Mouse (Mus musculus) liver, embryonic 13.5 days (tissue): ENCODE measurements around the gene Rsph1. TPM values are rescaled to one million over a fixed set of nuclear protein-coding genes. Genes with fewer than 3 reads are reported as not detected.

Experiments used
- ATAC-seq: fragments of 200-750 bp; cut with Nextera tagmentation; 2 replicates; pipeline ENCODE4 v1.8.0; 2017; ENCODE audit warnings: low read depth, mild to moderate bottlenecking, moderate number of reproducible peaks, moderate library complexity
- DNase-seq: peaks from one replicate; pipeline ENCODE4 v3.0.0; 2022
- H3K27ac ChIP-seq: fragments of 300-500 bp; sonication (generic); 2 replicates; pipeline ENCODE4 v1.5.1; 2015; ENCODE audit warnings: moderate library complexity, mild to moderate bottlenecking, inconsistent platforms
- H3K27me3 ChIP-seq: fragments of 300-500 bp; sonication (generic); 2 replicates; pipeline ENCODE4 v1.6.1; 2015; ENCODE audit warnings: mild to moderate bottlenecking, inconsistent platforms
- H3K36me3 ChIP-seq: fragments of 300-500 bp; sonication (generic); 2 replicates; pipeline ENCODE4 v1.6.1; 2015; ENCODE audit warnings: mild to moderate bottlenecking, inconsistent platforms
- H3K4me1 ChIP-seq: fragments of 300-500 bp; sonication (generic); replicated peaks from 2 replicates; pipeline ENCODE4 v1.6.1; 2015; ENCODE audit warnings: inconsistent platforms
- H3K4me2 ChIP-seq: fragments of 300-500 bp; sonication (generic); 2 replicates; pipeline ENCODE4 v1.6.1; 2015; ENCODE audit warnings: inconsistent platforms, mild to moderate bottlenecking, moderate library complexity
- H3K4me3 ChIP-seq: fragments of 300-500 bp; sonication (generic); replicated peaks from 2 replicates; pipeline ENCODE4 v1.5.1; 2015; ENCODE audit warnings: mild to moderate bottlenecking, inconsistent platforms
- H3K9ac ChIP-seq: fragments of 300-500 bp; sonication (generic); 2 replicates; pipeline ENCODE4 v1.6.1; 2015; ENCODE audit warnings: mild to moderate bottlenecking, inconsistent platforms
- H3K9me3 ChIP-seq: fragments of 300-500 bp; sonication (generic); replicated peaks from 2 replicates; pipeline ENCODE4 v1.6.1; 2016; ENCODE audit warnings: inconsistent platforms
- WGBS: fragments of 180-500 bp; shearing (Covaris S2); methylation state at CpG from one replicate; pipeline ENCODE4 v1.1.7; 2015; ENCODE audit not compliant: insufficient replicate concordance; 5-methylcytosine and 5-hydroxymethylcytosine counted together
- polyA plus RNA-seq: library from polyadenylated mRNA; unstranded; fragments of >200 nt; fragmentation: Nextera tagmentation; extraction: Ambion mirVana; gene quantifications from 2 replicates; pipeline ENCODE4 v1.2.1, GENCODE M21; 2015

Rsph1 gene
- 0.19 and 0.20 TPM in 2 replicates for polyA plus RNA-seq

- Histone ChIP-seq H3K36me3 (no peaks in the 10 kb centered on the region), H3K27ac (no peak within 1 kb of the TSS), H3K4me3 (peak within 1 kb of the TSS; percentile 48), H3K4me2 (peak within 1 kb of the TSS; percentile 66), H3K4me1 (peaks cover 22% of the 10 kb centered on the region), H3K27me3 (peaks cover 8% of the 10 kb centered on the region; the same call in 1 of the 2 replicates), H3K9ac (no peak within 1 kb of the TSS), H3K9me3 (no peaks in the 10 kb centered on the region)
- ATAC-seq: peak; percentile 58
- DNase-seq: peak; percentile 53
- WGBS: 10% methylated on average over 44 of the region's 44 CpGs
These were observed at the start of gene Rsph1 for GRCm38 (mm10) chr17:31276922-31277918. Gene Rsph1, minus strand, starts transcription at chr17:31277383.

- Histone ChIP-seq H3K9ac (no peak overlapping the region), H3K27ac (no peak overlapping the region), H3K4me3 (no peak overlapping the region), H3K27me3 (no peaks in the 10 kb centered on the region), H3K4me1 (peaks cover 14% of the 10 kb centered on the region), H3K36me3 (no peaks in the 10 kb centered on the region), H3K9me3 (no peaks in the 10 kb centered on the region), H3K4me2 (no peak overlapping the region)
- WGBS: 51% methylated on average over 9 of the region's 9 CpGs
- no peak for ATAC-seq
- DNase-seq: no peak
These were observed 49.2 kb upstream of the Rsph1 start for GRCm38 (mm10) chr17:31326220-31326852.

GRCm38 (mm10) chr17:31325451-31326219, 48.5 kb upstream of the Rsph1 start:
- Histone ChIP-seq H3K27me3 (no peaks in the 10 kb centered on the region), H3K4me2 (no peak overlapping the region), H3K4me3 (no peak overlapping the region), H3K27ac (no peak overlapping the region), H3K36me3 (no peaks in the 10 kb centered on the region), H3K9me3 (no peaks in the 10 kb centered on the region), H3K9ac (no peak overlapping the region), H3K4me1 (peaks cover 14% of the 10 kb centered on the region)
- DNase-seq (no peak), ATAC-seq (no peak)
- WGBS: 48% methylated on average over 13 of the region's 13 CpGs

GRCm38 (mm10) chr17:31324227-31324626, 47.0 kb upstream of the Rsph1 start:
- 78% methylated on average over 8 of the region's 8 CpGs for WGBS
- Histone ChIP-seq H3K4me3 (no peak overlapping the region), H3K9ac (no peak overlapping the region), H3K9me3 (no peaks in the 10 kb centered on the region), H3K36me3 (no peaks in the 10 kb centered on the region), H3K4me1 (peaks cover 14% of the 10 kb centered on the region), H3K27me3 (no peaks in the 10 kb centered on the region), H3K4me2 (no peak overlapping the region), H3K27ac (no peak overlapping the region)
- ATAC-seq: no peak
- no peak for DNase-seq

GRCm38 (mm10) chr17:31323379-31323778, 46.2 kb upstream of the Rsph1 start:
- DNase-seq: no peak
- 72% methylated on average over 4 of the region's 4 CpGs for WGBS
- Histone ChIP-seq H3K4me3 (no peak overlapping the region), H3K9ac (no peak overlapping the region), H3K27ac (no peak overlapping the region), H3K27me3 (no peaks in the 10 kb centered on the region), H3K9me3 (no peaks in the 10 kb centered on the region), H3K4me2 (no peak overlapping the region), H3K36me3 (no peaks in the 10 kb centered on the region), H3K4me1 (peaks cover 14% of the 10 kb centered on the region)
- ATAC-seq: no peak; the same call in 1 of the 2 replicates

- Histone ChIP-seq H3K9ac (no peak overlapping the region), H3K4me3 (no peak overlapping the region), H3K27ac (no peak overlapping the region), H3K9me3 (no peaks in the 10 kb centered on the region), H3K36me3 (no peaks in the 10 kb centered on the region), H3K4me1 (peaks cover 14% of the 10 kb centered on the region), H3K27me3 (no peaks in the 10 kb centered on the region), H3K4me2 (no peak overlapping the region)
- WGBS: 75% methylated on average over 4 of the region's 4 CpGs
- no peak for DNase-seq
- ATAC-seq: no peak
These were observed 45.3 kb upstream of the Rsph1 start for GRCm38 (mm10) chr17:31322446-31322845.

- ATAC-seq (no peak), DNase-seq (no peak)
- H3K4me2 ChIP-seq: no peak overlapping the region
- 73% methylated on average over 12 of the region's 12 CpGs for WGBS
- no peaks in the 10 kb centered on the region for H3K27me3 ChIP-seq
- no peak overlapping the region for H3K9ac ChIP-seq
- H3K4me3 ChIP-seq: no peak overlapping the region
- no peaks in the 10 kb centered on the region for H3K9me3 ChIP-seq
- peaks cover 22% of the 10 kb centered on the region for H3K4me1 ChIP-seq
- H3K36me3 ChIP-seq: no peaks in the 10 kb centered on the region
- no peak overlapping the region for H3K27ac ChIP-seq
These were observed 44.2 kb upstream of the Rsph1 start for GRCm38 (mm10) chr17:31321425-31321824.

- H3K27ac ChIP-seq: no peak overlapping the region
These were observed 42.0 kb upstream of the Rsph1 start for GRCm38 (mm10) chr17:31318906-31319767.

GRCm38 (mm10) chr17:31317521-31318272, 40.5 kb upstream of the Rsph1 start:
- no peak overlapping the region for H3K4me2 ChIP-seq
- no peaks in the 10 kb centered on the region for H3K9me3 ChIP-seq
- H3K27me3 ChIP-seq: no peaks in the 10 kb centered on the region
- H3K4me1 ChIP-seq: peaks cover 10% of the 10 kb centered on the region
- H3K9ac ChIP-seq: no peak overlapping the region
- DNase-seq (no peak), ATAC-seq (no peak)
- 63% methylated on average over 22 of the region's 22 CpGs for WGBS
- H3K27ac ChIP-seq: no peak overlapping the region
- no peaks in the 10 kb centered on the region for H3K36me3 ChIP-seq
- no peak overlapping the region for H3K4me3 ChIP-seq

More at GRCm38 (mm10) chr17:31318906-31319767, 42.0 kb upstream of the Rsph1 start:
- H3K36me3 ChIP-seq: no peaks in the 10 kb centered on the region
- no peak overlapping the region for H3K9ac ChIP-seq
- DNase-seq (no peak), ATAC-seq (no peak)
- 80% methylated on average over 19 of the region's 19 CpGs for WGBS
- H3K27me3 ChIP-seq: no peaks in the 10 kb centered on the region
- no peaks in the 10 kb centered on the region for H3K9me3 ChIP-seq
- peaks cover 17% of the 10 kb centered on the region for H3K4me1 ChIP-seq
- H3K4me2 ChIP-seq: no peak overlapping the region
- no peak overlapping the region for H3K4me3 ChIP-seq

- no peak; the same call in 1 of the 2 replicates for ATAC-seq
- Histone ChIP-seq H3K4me3 (no peak overlapping the region), H3K36me3 (no peaks in the 10 kb centered on the region), H3K4me2 (no peak overlapping the region), H3K9me3 (no peaks in the 10 kb centered on the region), H3K27ac (no peak overlapping the region), H3K4me1 (peaks cover 10% of the 10 kb centered on the region), H3K27me3 (no peaks in the 10 kb centered on the region), H3K9ac (no peak overlapping the region)
- DNase-seq: no peak
- 51% methylated on average over 3 of the region's 3 CpGs for WGBS
These were observed 39.8 kb upstream of the Rsph1 start for GRCm38 (mm10) chr17:31316998-31317397.
